Mouse (Mus musculus): ENCODE results near the gene Mvb12b. TPM values are rescaled to one million over a fixed set of nuclear protein-coding genes. Genes with fewer than 3 reads are reported as not detected.

Mvb12b gene
- total RNA-seq, 1 experiment from 2014 or later: 6.7 TPM

- ATAC-seq (replicated peaks; ENCODE audit: insufficient number of reproducible peaks, low FRiP score, low TSS enrichment, poor library complexity, severe bottlenecking): no peak
Measured at GRCm38 (mm10) chr2:33689155-33689879, 198.4 kb downstream of the Mvb12b start.

GRCm38 (mm10) chr2:33683594-33683993 is 204.2 kb downstream of the Mvb12b start:
- no peak for ATAC-seq (replicated peaks; ENCODE audit: insufficient number of reproducible peaks, low FRiP score, low TSS enrichment, poor library complexity, severe bottlenecking)

GRCm38 (mm10) chr2:33683095-33683494 is 204.7 kb downstream of the Mvb12b start:
- no peak for ATAC-seq (replicated peaks; ENCODE audit: insufficient number of reproducible peaks, low FRiP score, low TSS enrichment, poor library complexity, severe bottlenecking)

- ATAC-seq (replicated peaks; ENCODE audit: insufficient number of reproducible peaks, low FRiP score, low TSS enrichment, poor library complexity, severe bottlenecking): no peak
Measured at GRCm38 (mm10) chr2:33682219-33682618, 205.5 kb downstream of the Mvb12b start.

Other genes starting within 250 kb of the Mvb12b start
- not detected in 3 replicates for gene Lmx1b, start 247.4 kb downstream of the Mvb12b start, total RNA-seq (2017)

Data from monocyte, adult 5-6 weeks (primary cell).